Mouse (Mus musculus) adrenal gland, postnatal 4 days (tissue): ENCODE measurements at regions not wholly inside any gene's neighbourhood (a gene's known extent, or its start where the extent isn't known, plus 50 kb on each side); places are given as distances from the start of the nearest gene placed in this dataset.
A peak's percentile ranks its signal among the peaks of the same experiment; 100 is the strongest.
"Not testable (repeated sequence)": the region's sequence is repeated elsewhere in the genome, so short reads cannot be mapped to it uniquely, and the experiment has no call there.

Experiments
- DNase-seq, 2 experiments: peaks; one replicate each; pipeline ENCODE4 v3.0.0; 2021 to 2022; ENCODE audit warnings: low spot score in 2 of 2, mixed read lengths in 2 of 2

DNA sequence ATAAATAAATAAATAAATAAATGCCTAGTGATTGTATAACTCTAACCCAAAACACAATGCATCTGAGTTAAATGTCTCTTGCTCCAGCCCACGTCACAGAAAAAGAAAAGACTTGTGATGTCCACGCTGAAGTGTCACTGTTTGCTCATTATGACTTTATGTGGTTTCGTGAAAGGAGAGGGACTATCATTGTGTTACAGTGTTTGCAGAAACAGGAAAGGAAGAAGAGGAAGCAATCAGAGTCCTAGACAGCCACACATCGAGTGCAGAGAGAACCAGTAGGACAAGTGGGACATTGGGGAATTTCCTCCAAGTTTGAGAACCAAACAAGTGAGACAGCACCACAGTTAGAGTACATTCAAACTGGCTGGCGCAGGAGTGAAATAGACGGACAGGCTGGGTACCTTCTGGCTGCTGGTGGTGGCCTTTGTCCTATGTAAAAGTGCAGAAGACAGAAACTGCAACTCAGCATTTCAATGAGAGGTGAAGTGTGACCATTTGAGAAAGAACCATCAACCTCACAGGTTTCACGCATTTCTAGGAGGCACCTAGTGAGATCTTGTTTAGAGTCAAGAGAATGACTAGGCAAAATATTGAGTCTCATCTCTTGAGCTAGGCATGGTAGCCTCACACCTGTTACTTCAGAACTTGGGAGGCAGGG, 59.6 kb downstream of the Fasl start:
- no peak for DNase-seq

DNA sequence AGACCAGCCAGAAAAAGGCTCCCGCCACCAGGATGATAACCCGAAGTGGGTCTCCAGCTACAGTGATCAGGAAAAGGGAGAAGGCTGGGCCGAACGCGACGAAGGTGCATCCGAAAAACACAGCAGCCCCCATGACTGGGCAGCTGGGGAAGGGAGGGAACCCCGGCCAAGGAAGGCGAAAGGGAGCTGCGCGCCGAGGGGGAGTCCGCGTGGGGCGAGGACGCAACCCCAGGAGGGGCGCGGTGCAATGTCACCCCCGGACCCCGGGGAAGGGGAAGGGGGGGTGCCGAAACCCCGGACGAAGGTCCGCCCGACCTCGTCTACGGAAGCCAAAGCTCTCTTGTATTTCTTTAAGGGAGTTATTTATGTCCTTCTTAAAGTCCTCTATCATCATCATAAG, 60.9 kb downstream of the Fasl start:
- DNase-seq = not testable (repeated sequence)

DNA sequence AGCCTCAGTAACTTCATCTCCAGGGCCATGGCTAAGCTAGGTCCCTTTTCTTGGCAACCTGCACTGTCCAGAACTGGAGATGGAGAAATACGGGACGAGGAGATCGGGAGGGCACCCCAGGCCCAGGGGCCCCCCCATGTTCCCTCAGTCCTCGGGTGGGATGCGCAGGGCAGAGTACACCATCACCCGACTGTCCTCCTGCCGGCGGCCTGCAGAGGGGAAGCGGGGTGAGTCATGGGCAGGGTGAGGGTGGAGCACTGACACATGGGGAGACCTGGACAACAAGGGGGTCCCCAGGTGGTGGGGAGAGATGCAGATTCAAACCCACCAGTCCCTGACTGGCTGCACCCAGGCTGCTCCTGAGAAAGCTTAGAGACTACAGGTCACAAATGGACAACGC, 62.2 kb downstream of the Fasl start:
- DNase-seq = not testable (repeated sequence)

DNA sequence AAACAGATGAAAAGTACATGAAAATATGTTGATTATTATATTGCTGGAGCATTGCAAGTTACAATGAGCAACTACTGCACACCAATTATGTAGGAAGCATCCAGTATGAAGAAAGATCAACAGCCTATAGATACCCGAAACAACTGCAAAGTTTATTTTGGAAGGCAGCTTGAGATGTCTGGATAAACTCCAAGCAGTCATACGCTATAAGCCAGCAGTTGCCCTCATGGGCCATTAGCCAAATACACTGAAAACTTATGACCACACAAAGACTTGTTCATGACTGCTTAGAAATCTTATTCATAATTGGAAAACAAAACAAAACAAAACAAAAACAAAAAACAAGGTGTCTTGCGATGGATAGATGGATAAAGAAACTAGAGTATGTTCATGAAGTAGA, 68.4 kb downstream of the Fasl start:
- no peak for DNase-seq

DNA sequence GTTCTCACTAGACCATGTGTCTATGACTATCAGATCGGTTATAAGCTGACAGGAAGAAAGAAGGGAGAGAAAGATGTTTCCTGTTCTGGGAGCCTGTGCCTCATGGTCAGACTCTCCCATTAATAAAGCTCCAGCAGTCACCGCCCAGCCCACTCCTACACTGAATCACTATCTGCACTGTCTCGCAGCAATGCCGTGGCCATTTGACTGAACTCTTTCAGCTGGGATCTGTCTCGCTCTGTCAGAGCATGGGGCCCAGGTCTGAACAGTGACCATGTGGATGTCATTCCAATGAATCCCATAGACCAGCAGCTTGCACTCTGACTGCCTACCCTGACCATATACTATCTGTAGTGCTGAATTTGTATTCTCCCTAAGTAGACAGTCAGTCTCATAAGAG, 70.0 kb downstream of the Fasl start:
- no peak for DNase-seq

DNA sequence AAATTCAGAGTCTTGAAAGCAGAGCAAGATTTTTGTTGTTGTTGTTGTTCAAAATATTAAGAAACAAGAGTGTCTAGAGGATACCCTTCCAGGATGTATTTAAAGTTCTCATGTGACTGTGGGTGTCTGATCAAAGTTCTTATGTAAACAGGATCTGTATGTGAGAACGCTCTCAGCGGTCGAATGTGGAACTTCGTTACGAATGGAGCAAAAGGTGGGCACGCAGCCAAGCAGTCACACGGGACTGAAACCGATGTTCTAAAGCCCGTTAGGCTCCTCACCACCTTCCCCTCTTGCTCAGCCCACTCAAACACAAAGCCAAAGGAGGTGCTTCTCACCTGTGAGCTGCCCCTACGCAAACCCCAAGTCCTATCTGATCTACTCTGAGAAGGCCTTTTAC, 75.4 kb downstream of the Fasl start:
- peak in 1 of 2 experiments; percentile 13 for DNase-seq

DNA sequence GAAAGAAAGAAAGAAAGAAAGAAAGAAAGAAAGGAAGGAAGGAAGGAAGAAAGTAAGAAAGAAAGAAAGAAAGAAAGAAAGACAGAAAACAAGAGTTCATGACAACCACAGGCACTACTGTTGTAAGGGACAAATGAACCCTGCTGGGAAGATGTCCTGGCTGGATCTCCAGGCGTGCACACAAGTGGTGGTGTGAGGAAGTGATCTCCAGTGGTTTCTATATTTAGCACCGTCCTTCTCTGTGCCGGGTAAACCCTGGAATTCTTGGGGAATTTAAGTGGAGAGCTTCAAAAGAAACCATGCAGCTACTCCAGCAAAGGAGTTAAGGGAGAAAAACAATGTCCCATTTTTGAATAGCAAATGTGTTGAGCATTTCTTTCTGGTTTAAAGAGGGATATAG, 76.0 kb downstream of the Fasl start:
- DNase-seq = no peak

DNA sequence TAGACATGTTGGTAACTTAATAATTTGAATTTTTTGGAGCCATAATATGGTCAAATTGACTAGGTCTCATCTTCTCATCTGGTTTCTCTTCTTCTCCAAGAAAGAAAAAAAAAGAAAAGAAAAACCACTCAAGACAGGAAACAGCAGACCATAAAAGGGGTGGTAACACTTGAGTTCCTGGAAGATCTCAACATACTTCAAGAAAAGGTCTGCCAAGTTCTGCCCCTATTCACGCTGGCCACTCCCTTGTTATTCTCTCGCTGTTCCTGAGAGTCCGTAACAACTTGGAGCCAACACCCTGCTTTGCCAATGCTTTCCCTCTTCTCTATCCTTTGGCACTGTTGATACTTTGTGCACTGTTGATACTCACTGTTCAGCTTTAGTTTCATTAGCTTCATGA, 81.2 kb downstream of the Fasl start:
- DNase-seq = no peak

DNA sequence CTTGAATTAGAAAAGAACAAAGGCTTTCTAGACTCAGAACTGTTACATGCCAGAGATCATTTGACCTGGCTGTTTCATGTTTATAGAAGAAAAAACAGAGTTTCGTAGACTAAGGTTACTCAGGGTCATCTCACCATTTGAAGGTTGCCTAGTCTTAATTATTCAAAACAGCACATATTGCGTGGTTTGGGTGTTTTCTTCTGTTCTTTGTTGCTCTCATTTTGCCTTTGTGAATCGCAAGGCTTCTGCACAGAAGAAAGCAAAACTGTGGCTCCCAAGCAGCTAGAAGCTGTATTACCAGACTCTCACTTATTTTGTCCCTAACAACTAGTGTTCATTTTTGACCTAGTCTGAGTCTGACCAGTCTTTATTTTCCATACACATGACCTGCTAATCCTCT, 83.3 kb downstream of the Fasl start:
- DNase-seq = no peak

DNA sequence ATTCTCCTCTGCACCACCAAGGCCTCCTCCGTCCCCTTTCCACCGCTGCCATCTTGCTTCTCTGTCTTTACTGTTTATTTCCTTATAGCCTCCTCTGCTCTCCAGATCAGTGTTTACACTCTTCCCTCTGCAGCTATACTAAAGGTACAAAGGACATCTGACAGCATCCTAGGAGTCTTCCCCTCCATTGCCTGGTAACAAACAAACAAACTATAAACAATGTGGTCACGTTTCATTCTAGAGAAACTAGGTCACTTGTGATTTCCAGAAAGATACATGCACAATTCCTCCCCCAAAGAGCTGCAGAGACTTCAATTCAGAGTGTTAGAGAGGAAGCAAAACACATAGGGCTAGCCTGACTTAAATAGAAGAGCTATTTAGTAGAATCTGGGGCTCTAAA, 83.8 kb downstream of the Fasl start:
- DNase-seq = no peak

DNA sequence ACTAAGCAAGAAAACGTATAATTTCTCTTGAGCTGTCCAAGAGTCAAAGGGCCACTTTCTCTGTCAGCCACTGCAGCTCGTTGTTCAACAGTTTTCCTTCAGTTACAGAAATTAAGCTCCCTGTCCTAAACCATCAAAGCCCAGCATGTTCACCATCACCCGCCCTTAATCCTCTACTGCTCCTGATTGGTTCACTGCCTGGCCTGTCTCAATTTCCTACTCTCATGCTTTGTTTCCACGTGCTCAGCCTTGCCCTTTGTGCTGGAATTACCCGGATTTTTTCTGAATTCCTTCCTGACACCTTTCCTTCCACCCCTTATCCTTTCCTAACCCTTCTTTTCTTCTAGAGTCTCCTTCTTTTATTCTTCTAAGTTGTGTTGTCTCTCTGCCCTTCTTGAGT, 92.4 kb downstream of the Fasl start:
- no peak for DNase-seq

DNA sequence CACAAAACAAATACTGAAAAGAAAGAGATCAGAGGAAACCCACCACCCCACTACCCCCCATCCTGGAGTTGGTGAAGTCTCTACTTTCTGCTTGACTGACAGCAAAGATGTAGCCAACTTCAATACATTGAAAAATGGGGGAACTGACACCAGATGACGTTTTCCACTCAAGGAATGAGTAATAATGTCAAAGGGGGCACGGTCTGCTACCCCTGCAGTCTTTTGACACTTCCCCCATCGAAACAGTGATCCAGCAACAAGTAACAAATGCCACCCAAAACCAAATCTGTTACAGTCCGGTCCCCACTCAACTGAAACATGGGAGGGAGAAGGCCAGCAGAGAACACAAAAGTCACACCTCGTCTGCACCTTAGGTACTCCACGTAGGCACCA, 94.5 kb downstream of the Fasl start:
- DNase-seq = no peak

DNA sequence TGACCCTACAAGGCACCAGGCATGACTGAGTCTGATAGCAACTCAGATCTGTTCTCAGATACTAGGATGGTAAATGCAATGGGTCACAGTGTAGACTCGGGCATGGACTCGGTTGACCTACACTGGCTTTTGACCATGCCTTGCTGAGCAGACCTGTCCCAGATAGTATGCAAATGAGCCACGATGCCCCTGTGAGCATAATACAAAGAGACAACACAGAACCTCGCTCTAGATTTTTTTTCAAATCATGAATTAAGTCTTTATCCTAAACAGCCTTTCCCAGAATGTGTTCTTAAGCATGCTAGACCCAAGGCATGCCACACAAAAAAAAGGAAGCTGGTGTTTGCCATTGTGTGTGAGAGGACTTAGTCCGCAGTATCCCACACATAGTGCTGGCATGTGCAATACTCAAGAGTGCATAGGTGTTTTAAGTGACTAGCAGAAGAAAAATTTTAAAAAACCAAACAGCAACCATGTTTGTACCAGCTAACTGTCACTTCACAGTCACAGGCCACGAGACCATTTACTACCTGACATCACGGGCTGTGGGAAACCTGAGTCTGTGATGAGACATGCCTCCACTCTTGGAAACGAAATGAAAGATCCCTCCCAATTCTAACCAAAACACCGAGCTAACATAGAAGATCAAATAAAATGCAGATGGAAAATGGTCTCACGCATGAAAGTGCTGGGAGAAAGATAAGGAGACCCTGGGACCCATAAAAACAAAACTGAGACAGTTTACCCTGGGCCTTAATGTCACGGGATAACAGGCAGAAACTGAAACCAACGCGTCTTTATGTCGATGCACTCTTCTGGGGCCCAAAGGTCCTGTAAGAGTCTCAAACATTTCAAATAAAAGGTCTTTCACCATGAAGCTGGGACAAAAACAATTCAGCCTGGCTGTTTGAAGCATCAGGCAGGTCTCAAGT, 95.2 kb downstream of the Fasl start:
- DNase-seq = no peak

DNA sequence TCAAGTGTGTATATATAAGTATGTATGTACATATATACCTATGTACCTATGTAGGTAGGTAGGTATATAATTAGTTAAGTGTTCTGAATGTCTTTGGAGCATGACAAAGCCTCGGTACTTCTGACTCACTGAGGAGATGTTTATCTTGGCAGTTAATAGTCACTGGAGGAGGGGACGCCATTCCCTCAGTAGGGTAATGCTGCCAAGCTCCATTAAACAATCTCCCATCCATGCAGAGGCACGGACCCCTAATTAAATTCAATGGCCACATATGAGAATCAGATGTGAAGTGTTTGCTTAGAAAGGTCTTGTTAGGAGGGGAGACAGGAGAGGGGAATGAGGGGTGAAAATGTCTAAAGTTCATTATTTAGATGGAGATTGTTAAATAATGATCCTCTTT, 99.3 kb downstream of the Fasl start:
- DNase-seq = no peak

DNA sequence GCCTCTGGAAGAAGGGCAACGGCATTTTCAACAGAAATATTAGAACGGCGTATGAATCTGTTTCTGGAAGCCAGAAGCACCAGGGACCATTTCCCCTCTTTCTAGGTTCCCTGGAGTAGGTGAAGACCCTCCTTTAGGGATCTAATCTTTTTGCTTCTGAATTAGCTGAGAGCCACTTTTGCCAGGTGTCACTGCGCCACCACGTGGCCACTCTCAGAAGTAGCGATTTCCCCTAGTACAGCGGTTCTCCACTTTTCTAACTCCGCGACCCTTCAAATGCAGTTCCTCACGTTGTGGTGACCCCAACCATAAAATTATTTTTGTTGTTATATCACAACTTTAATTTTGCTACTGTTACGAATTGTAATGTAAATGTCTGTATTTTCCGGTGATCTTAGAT, 100.7 kb downstream of the Fasl start:
- peak in 1 of 2 experiments; percentile 12 for DNase-seq

DNA sequence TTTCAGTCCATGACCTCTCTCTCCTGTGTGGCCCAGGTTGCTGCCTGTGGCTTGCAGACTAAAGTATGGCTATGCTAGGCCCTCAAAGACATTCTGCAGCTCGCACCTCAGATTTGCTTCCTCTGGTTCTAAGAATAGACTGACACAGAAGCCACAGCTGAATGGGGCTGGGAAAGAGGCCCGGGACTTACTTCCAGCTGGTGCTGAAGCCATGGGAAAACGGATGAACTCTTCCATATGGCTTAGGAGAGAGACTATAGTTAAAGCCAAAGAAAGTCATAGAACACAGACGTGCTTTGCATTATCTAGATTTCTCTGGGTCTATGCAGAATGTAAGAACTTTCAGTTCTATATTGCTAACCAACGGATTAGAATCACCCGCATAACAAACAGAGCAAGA, 107.7 kb downstream of the Fasl start:
- no peak for DNase-seq

DNA sequence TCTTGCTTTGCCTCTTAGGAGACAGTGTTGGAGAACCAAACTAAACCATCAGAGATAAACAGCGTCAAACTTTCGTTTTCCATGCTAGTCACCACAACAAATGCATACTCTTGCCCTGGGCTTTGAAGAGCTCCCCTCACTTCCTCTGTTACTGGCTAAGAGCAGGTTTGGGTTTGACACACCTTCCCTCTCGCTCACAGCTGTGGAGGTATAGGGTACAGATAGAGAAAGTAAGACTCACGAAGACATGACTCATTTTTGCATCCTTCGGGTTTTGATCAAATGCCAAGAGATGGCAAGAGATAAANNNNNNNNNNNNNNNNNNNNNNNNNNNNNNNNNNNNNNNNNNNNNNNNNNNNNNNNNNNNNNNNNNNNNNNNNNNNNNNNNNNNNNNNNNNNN, 117.4 kb downstream of the Fasl start:
- DNase-seq = no peak

DNA sequence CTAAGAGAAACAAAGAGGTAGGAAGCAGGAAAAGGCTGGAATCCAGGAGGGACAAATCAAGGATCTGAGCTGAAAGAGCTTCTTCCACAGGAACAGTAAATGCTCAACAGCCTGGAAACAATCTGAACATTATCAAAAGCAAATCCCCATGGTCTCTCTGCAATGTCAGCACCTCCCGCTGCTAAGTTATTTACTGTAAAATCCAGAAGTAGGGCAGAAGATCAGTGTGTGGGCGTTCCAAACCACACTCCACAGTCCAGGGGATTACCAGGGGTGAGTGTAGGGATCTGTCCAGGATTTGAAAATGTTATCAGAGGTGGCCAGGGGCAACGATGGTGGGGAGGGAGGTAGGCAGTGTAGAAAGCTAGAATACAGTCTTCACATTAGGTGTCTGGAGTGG, 124.0 kb downstream of the Fasl start:
- DNase-seq = no peak

DNA sequence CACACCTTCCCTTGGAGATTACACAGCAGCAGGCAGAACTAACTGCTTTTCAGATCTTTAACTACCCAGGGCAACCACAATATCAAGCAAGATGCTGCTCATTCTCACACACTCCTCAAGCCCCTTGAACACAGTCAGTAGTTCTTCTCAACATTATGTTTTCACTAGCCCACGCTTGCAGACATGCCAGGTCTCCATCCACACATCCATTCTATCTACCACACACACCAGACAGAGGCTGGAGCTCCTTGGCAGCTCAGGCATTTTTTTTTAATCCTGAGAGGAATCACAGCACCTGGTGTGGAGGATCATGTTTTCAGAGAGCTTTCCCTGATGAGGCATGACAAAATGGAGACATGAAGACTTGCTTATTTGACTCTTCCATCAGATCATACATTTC, 124.9 kb downstream of the Fasl start:
- no peak for DNase-seq

DNA sequence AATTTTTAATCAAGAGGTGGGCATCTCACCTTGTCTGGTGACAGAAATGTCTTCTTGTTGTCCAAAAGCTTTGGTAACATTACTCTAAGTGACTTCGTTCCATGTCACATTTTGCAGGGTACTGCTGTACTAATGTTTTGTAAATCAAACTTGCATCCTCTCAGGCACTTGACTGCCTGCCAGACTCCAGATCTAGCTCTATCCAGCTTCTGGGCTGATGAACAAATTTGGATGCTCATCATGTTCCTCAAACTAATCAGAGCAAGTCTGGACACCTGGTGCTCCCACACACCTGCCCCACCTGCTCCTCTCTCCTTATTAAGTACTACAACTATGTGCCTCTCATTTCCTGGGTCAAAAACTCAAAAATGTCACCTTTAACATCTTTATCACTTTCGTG, 126.1 kb downstream of the Fasl start:
- DNase-seq = no peak

DNA sequence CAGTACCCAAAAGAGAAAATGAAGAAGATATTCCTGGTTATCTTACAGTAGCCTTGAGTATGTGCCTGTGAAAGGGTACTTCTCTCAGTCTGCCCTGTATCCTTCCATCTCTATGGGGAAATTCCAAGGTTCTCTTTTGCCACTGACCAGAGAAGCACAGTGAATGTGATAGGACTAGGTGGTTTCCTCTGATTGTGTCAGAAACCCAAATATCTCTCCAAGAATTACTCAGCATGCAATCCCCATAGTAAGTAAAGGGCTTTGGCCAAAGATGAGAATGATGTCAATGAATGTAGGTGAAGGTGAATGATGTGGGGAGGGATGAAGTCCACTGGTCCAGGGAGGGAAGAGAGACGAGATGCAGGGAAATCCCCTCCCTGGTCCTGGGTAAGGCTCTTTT, 130.8 kb downstream of the Fasl start:
- DNase-seq = no peak

DNA sequence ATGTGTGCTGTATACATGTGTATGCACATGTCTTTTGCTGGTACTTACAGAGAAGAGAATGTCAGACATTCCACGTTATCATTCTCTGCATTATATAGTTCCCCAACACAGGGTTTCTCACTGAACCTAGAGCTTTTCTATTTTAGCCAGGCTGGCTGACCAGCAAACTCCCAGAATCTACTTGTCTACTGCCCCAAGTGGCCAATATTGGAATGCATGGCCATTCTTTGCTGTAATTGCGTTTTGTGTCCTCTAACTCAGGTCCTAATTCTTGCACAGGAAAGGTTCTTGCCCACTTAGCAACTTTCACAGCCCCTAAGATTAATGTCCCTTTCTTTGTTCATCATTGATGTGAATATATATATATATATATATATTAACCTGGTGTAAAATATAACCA, 138.9 kb downstream of the Fasl start:
- no peak for DNase-seq

DNA sequence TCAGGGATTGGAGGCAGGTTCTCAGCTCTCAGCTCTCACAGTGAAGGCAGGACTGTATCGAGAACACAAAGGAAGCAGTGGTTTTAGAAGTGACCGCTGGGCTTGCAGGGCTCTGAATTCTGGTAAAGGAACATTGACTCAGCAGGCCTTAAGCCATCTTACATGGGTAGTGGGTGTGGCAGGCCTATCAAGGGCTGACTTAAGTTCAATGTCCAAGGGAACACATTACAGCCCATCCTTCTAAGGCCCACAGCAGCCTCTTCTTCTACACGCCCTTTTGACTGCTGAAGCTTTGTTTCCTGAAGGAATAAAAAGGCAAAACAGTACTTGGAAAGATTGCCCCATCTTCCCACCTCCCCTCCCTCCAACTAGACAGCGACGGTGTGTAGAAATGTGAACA, 137.6 kb downstream of the Tnfsf18 start:
- DNase-seq = no peak
